Mouse (Mus musculus) heart, postnatal 36 days (tissue): ENCODE measurements around the gene Fbn1. TPM values are rescaled to one million over a fixed set of nuclear protein-coding genes. Genes with fewer than 3 reads are reported as not detected.

Experiments
- DNase-seq, 2 experiments: peaks; one replicate each; pipeline ENCODE4 v3.0.0; 2021 to 2022
- intact Hi-C: fragments of 180-260 bp; cut with DNase I; formaldehyde crosslinking; loops from one replicate; pipeline ENCODE4 v1.15.1; 2025
- total RNA-seq, 2 experiments: library from RNA; stranded (reverse); gene quantifications; 2 replicates each; pipeline ENCODE4 v1.2.3; 2021

Fbn1 gene
- total RNA-seq, 2 experiments from 2014 or later: 58.3 to 66.6 TPM

- DNase-seq: peak; percentile 73 to 79
- intact Hi-C loops: loop anchor here (2.0 to 10.0 kb wide), 2 partner anchors 34 to 120 kb away; no protein-coding TSS in a partner anchor
Observed at GRCm38 (mm10) chr2:125505006-125505745, 2.6 kb downstream of the Fbn1 start, which contains the start of gene Gm9913. Gene Gm9913 (plus strand): TSS chr2:125505089.

GRCm38 (mm10) chr2:125501526-125501925 is 6.3 kb downstream of the Fbn1 start:
- intact Hi-C loops: loop anchor here (10.0 kb wide), 1 partner anchor 117 kb away; no protein-coding TSS in a partner anchor
- DNase-seq: no peak

DNA sequence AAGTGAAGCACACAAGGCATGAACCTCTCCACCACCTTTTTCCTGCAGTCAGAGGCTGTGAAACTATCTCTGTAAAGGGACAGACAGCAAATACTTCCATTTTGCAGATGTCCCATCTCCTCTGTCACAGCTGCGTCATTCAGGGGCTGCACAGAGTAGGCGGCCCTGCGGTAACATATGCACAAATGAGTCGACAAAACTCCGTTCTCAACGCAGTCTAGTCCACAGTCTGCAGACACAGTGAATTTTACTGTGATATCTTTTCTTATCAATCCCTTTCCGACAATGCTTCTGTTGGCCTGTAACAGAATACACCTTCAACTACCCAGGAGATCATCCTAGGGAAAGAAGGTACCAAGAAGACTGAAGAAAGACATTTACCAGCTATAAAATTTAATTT is 9.6 kb downstream of the Fbn1 start:
- DNase-seq: no peak
- intact Hi-C loops: no loop called here

DNA sequence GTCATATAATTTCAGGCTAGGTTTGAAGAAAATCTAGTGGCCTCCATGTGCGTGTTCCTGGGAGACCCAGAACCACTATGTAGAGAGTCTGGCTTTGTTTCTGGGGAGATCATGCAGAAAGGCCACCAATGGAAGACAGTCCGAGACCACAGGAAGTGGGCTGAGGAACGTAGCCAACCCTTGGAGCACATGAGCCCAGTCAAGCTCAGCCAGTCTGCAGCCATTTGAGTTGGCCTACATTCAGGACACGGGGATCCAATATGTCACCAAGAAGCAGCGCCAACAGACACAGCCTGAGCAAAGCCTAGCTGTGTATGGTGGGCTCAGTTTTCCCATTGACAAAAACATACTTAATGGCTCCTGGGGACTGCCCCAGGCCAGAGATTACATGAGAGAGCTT is 11.1 kb downstream of the Fbn1 start:
- no peak for DNase-seq
- intact Hi-C loops: no loop called here

GRCm38 (mm10) chr2:125494831-125495812 is 12.7 kb downstream of the Fbn1 start:
- DNase-seq: no peak
- intact Hi-C loops: loop anchor here (5.0 kb wide), 1 partner anchor 43 kb away; no protein-coding TSS in a partner anchor

DNA sequence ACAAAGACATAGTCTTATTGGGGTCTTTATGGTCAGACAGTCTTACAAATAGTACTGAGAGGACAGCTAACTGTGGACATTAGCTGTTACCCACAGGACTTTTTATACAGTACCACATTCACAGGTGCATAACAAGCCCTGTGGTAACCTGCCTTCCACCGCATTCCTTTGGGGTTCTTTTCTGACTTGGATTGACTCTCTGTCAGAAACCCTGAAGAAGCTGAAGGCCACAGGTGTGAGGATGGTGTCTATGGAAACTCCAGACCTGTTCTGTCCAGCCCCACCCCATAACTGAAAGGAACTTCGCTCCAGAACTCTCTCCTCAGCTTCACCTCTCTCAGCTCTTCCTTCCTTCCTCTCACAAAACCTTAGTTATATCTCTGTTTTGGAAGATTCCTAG is 13.5 kb downstream of the Fbn1 start:
- DNase-seq: no peak
- intact Hi-C loops: loop anchor here (5.0 kb wide), 1 partner anchor 42 kb away; no protein-coding TSS in a partner anchor

DNA sequence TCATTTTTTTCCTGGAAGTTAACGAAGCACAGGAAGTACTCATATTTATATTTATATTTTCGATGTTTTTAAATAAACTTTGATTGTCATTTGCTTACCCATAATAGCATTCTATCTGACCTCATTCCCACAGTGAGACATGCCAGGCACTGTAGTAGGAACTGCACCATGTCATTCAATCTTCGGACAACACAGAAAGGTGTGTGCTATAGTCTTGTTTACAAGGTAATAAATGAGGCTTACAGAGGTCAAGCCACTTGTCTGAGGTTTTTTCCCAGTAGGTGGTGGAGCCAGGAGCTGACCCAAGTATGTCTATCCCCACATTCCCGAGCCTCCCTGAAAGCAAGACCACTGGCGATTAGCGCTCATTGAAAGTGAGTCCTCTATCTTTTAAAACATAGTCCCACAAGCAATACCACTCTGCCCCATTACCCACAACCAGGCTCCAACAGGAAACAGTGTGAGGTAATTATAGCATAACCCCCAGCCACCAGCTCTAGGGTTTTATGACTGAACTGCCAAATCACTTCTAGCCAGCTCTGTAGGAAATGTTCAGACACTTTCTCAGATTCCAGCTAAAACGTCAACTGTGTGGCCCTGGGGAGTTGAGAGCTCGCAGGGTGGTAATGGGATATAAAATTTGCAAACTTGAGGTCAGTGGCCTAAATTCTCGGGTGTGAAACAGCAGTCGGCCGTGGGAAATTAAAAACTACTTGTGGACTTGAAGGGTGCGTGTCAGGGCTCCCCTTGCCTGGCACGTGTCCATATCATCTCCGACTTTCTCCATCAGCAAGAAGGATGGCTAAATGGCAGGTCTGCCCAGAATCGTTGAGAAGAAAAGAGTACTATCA is 15.5 kb downstream of the Fbn1 start:
- DNase-seq: no peak
- intact Hi-C loops: loop anchor here (5.0 kb wide), 1 partner anchor 40 kb away; no protein-coding TSS in a partner anchor

GRCm38 (mm10) chr2:125489979-125490378 is 17.8 kb downstream of the Fbn1 start:
- intact Hi-C loops: loop anchor here (5.0 kb wide), 1 partner anchor 38 kb away; no protein-coding TSS in a partner anchor
- no peak for DNase-seq

GRCm38 (mm10) chr2:125484910-125485309 is 22.9 kb downstream of the Fbn1 start:
- peak in 1 of 2 experiments; percentile 47 for DNase-seq
- intact Hi-C loops: no loop called here

DNA sequence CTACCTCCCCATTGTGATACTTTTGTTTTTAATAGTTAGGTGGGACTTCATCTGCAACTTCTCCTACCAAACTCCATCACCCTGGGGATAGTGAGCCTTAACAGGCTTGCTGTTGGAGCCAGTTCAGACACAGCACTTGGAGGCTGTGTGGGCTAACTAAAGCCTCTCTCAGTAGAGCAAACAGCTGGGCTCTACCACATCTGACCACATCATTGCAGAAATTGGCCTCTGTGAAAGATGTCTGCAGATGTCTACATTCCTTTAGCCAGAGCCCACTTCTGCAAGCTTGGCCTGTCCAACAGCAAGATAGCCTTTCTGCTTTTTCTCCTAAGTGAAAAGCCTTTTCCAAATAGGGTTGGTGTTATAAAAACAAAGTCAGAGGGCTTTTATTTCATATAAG is 23.6 kb downstream of the Fbn1 start:
- intact Hi-C loops: no loop called here
- DNase-seq: no peak

- no peak for DNase-seq
- intact Hi-C loops: no loop called here
Observed at GRCm38 (mm10) chr2:125481531-125482317, 26.1 kb downstream of the Fbn1 start.

GRCm38 (mm10) chr2:125481116-125481515 is 26.7 kb downstream of the Fbn1 start:
- intact Hi-C loops: no loop called here
- DNase-seq: no peak

DNA sequence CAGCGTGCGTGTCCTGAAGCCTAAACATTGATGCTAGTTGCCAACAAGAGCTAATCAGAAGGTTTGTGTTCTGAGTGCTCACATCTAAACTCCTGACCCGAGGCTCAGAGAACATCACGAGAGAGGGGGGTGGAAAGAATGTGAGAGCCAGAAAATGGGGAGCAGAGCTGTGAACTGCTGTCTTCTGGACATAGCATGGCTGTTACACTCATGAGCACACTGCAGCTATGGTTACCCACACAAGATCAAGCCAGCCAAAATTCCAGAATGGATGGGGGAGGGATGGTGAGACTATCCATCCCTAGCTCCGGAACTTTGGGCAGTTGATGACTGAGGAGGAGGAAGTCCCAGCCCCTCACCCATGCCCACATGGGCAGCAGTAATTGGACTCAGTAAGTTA is 27.7 kb downstream of the Fbn1 start:
- DNase-seq: no peak
- intact Hi-C loops: no loop called here

DNA sequence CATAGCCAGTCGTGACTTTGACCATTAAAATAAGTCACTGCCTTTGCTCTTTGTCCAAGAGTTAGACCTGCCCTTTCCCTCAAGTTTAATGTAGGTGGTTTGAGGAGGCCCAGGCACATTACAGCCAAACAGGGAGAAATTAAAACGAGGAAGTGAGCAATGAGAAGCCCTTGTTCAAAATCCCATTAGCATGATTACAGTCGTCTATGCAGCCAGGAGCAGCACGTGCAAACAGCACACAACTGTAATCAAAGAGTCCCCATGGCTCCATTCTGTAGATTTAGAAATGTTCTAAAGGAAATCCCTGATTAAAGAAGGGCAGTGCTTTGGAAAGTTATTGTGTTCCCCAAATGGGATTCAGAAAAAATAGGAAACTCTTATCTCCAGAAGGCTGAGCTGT is 29.1 kb downstream of the Fbn1 start:
- intact Hi-C loops: no loop called here
- DNase-seq: no peak

DNA sequence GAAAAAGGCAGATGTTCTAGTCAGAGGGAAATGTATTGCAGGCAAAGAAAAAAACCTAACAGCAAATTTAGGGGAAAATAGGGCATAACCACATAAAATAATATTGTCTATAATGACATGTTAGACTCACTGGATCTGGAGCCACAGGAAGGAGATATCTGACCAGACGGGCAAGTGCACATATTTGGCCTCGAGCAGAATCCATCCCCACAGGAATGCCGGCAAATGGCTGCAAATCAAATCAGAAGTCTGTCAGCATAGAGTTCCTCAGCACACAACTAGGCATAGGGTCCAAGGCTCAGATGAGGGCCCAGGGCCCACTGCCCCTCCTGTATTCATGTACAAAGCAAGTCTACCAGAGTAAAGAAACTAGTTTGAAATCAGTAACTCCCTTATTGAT is 30.4 kb downstream of the Fbn1 start:
- no peak for DNase-seq
- intact Hi-C loops: no loop called here

DNA sequence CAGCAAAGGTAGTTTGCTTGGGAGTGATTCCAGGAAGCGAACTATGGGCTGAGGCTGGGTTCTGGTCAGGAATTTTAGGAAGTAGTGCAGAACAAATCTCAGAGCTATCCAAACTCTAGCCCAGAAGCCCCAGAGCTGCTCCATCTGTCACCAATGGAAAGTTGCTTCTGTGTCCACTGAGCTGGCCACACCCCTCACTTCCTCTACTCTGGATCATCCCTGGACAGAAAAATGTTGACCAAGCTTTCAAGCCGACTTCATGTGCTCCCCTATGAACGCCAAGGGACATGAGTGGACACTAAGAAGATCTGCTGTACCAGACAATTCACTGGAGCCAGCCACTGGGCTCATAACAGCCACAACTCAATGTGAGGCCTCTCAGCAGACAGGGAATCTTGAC is 31.6 kb downstream of the Fbn1 start:
- no peak for DNase-seq
- intact Hi-C loops: no loop called here

DNA sequence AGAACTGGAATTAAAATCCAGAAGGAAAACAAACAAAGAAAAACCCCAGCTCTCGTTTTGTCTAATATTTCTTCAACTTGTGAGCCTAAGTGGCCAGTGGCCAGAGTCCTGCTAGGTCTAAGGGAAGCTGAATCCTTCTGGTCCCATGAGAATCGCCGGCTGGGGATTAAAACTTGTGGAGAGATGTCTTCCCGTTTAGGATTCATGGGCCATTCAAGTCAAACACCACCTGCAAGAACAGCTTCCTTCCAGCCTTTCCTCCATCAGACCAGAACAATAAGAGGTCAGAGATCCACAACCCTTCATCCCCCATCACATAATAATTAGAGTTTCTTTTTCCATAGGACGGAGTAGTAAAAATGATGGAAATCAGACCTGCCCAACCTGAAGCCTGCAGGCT is 33.1 kb downstream of the Fbn1 start:
- DNase-seq: no peak
- intact Hi-C loops: no loop called here

DNA sequence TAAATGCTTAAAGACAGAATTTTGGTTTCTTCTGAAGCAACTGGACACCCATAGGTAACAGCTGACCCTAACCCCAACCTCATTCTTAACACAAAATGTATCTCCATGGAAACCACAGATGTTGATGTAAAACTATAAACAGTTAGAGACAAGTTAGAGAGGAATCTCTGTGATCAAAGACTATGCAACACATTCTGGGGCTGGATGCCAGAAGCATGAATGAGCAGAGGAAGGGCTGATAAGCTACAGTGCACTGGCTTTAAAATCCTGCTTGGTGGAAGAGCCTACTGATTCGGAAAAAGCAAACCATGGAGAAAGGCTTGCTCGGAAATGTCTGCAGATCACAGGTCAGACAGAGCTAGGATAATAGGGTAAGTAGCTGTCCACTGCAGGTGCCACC is 34.6 kb downstream of the Fbn1 start:
- intact Hi-C loops: no loop called here
- no peak for DNase-seq

GRCm38 (mm10) chr2:125471721-125472120 is 36.1 kb downstream of the Fbn1 start:
- DNase-seq: no peak
- intact Hi-C loops: loop anchor here (2.0 kb wide), 1 partner anchor 33 kb away; the partner anchor contains the start of gene Gm9913
